Mouse (Mus musculus) spleen, embryonic (tissue): ENCODE measurements around the gene Gfy.
"Not testable (repeated sequence)": the region's sequence is repeated elsewhere in the genome, so short reads cannot be mapped to it uniquely, and the experiment has no call there.

Source experiments
- CTCF ChIA-PET: fragments of 350-600 bp; sonication (Branson Sonifier 250); formaldehyde crosslinking; loops from one replicate; lab custom pipeline; 2022; lab: Charles Lee

The Gfy gene

GRCm38 (mm10) chr7:45153052-45153451 lies 26.3 kb downstream of the Gfy start:
- CTCF ChIA-PET: not testable (repeated sequence)

DNA sequence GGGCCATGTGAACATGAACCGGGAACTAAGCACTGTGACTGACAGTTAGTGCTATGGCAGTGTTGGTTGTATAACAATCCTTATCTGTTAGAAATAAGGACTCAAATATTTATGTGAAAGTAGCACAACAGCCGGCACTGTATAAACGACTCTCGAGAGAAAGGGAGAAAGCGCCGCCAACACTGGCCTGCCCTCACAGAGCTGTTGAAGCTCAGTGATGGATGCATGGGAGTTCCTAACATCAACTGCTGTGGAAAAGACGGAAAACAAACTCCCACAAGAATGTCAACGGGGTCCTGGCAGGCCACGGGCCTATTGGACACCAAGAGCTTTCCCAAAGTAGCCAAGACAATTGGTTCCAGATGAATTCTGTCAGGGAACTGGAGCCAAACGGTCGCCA lies 28.1 kb downstream of the Gfy start:
- CTCF ChIA-PET: no interaction called here

DNA sequence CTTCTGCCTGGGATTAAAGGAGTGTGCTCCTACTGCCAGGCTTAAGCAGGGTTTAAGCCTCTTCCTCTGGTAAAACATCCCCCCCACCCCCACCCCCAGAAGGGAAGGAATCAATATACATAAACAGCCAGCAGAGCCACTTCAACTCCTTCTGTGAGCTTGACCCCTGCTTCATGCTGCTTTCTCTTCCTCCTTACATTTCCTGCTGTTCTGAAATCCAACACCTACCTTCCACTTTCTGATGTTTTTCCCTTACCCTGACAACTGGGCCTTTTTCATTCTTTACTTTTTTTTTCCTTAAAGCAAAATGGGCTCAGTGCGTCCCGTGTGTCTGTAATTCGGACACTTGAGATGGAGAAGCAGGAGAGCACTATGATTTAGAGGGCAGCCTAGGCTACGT lies 29.0 kb downstream of the Gfy start:
- CTCF ChIA-PET: interaction anchor here (0.6 kb wide), 2 partner anchors 12 to 21 kb away, joined by 4 read pairs; no protein-coding TSS in a partner anchor

DNA sequence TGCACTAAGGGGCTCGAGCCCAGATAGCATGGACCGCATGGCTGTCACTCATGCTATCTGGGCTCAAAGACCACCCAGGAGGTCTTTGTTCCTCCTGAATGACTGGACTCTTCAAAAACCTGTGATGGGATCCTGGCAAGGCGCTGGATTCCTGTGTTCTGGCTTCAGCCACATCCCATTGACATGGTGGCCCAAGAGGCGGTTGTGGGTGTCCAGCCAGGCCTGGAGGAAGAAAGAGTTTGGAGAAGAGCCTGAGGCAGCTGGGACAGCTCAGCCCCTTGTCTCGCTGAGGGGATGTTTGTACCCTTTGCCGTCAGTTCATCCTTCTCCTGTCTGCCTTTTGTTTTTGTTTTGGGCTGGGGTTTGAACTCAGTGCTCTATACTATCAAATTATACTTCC lies 29.8 kb downstream of the Gfy start:
- CTCF ChIA-PET: no interaction called here

- CTCF ChIA-PET: no interaction called here
Measured at GRCm38 (mm10) chr7:45148534-45149098, 30.8 kb downstream of the Gfy start.

GRCm38 (mm10) chr7:45147899-45148298 lies 31.5 kb downstream of the Gfy start:
- CTCF ChIA-PET: no interaction called here

DNA sequence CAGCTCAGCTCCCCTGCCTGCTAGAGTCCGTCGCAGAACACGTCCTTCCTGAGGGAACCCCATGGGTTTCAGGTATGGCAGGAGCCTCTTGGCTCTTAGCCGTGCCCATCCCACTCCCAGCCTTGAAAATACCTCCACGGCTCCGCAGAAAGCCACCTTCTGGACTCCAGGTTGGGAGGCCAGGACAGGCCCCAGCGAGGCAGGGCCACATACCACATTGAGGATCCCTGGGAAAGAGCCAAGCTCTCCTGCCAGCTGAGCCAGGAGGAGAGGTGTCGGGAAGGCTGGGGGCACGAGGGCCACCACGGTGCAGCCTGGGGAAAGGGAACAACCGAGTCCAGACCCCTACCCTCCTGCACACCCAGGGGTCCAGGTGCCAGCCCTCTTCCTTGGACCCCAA lies 32.1 kb downstream of the Gfy start:
- CTCF ChIA-PET: no interaction called here

DNA sequence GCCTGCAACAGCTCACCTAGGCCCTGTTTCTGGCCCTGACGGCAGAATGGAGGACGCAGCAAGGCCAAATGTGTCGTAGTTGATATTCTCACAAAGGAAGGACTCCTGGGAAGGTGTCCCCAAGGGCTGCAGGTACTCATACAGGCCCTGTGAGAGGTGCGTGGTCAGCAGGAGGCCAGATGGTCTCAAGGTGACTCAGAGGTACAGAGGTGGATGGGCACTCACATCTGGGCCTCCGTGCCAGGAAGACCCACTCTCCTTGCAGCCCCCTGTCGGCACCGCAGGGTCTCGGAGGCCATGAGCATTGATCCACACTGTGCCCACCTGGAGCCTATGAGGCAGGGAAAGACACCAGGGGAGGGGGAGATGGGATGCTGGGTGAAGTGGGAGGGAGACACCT lies 33.9 kb downstream of the Gfy start:
- CTCF ChIA-PET: no interaction called here

GRCm38 (mm10) chr7:45144368-45145174 lies 34.8 kb downstream of the Gfy start:
- CTCF ChIA-PET: no interaction called here

DNA sequence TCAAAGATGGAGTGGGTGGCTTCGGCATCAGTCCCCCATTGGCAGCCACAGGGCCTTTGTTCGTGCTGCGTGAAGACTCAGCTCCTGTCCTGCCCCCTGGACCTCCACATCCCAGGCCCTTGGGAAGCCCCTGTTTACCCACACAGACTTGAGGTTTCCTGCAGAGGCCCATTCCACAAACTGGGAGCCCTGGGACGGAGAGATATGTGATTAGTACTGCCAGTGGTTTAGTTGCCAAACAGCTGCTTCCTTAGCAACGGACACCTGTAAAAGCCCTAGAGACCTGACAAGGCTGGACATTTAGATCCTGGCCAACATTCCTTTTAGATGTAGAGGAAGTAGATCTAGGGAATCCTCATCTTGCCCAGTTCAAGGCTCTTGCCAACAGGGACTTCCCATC lies 37.5 kb downstream of the Gfy start:
- CTCF ChIA-PET: no interaction called here

DNA sequence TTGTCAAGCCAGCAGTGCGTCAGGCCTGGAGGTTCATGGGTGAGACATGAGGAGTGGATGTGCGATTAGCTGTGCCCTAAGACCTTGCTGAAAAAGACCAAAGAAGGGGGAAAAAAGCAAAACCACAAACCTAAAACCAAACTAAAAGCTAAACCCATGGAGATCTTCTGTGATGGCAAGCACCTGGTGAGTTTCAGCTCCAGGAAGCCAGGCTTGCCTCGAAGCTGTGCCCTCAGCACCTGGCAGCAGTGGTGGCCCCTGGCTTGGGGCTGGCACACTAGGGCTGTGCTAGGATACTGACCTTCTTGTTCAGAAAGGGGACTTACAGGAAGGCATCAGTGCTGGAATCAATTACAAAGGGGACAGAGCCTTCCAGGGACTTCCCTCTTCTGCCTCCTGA lies 38.0 kb downstream of the Gfy start:
- CTCF ChIA-PET: no interaction called here

DNA sequence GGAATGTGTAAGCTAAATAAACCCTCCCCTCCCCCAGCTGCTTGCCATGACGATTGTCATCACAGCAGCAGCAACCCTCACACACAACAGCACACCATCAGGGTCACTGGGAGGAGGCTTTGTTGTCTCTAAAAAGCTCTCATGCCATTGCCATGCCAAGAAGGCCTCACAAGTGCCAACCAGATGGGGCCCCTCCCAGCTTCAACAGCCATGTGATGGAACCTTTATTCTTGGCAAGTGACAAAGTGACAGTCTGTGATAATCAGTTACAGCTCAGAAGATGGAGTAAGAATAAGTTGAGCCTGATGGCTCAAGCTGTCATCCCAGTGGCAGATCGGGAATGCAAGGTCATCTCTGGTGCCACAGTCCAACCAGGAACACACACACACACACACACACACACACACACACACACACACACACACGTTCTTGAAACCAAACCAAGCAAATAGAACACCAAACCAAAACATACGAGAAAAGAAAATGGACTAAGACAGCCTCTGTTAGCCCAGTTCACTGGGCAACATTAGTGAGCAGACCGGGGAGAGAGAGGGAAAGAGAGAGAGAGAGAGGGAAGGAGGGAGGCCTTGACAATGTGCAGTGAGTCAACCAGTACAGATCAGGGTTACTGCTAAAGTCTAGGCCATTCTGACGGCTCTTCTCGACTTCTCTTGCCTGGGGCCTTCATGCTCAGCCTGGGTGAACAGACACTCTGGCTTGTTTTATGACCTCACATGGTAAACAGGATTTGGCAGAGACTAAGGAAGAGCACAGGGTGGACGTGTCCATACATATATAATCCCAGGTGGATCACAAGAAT lies 39.3 kb downstream of the Gfy start:
- CTCF ChIA-PET: interaction anchor here (0.7 kb wide), 2 partner anchors 14 to 112 kb away, joined by 4 read pairs; no protein-coding TSS in a partner anchor

- CTCF ChIA-PET: interaction anchor here (0.5 to 0.7 kb wide), 2 partner anchors 46 to 278 kb away, joined by 3 read pairs; partner anchors contain the start of gene Rcn3
Measured at GRCm38 (mm10) chr7:45138403-45138802, 41.0 kb downstream of the Gfy start.

GRCm38 (mm10) chr7:45137171-45138006 lies 42.0 kb downstream of the Gfy start:
- CTCF ChIA-PET: interaction anchor here (0.5 to 1.5 kb wide), 5 partner anchors 30 to 1253 kb away, joined by 3 to 19 read pairs (median 3); no protein-coding TSS in a partner anchor

GRCm38 (mm10) chr7:45135993-45136567 lies 43.3 kb downstream of the Gfy start, which contains the start of the genes Gm45713 and Flt3l:
TSS of gene Gm45713 (minus strand) at chr7:45136231.
TSS of gene Flt3l (minus strand) at chr7:45136432.
- CTCF ChIA-PET: interaction anchor here (0.7 to 1.5 kb wide), 3 partner anchors 14 to 59 kb away, joined by 3 to 19 read pairs (median 4); no protein-coding TSS in a partner anchor

- CTCF ChIA-PET: no interaction called here
Measured at GRCm38 (mm10) chr7:45135370-45135769, 44.0 kb downstream of the Gfy start.

GRCm38 (mm10) chr7:45134544-45135026 lies 44.8 kb downstream of the Gfy start:
- CTCF ChIA-PET: no interaction called here

GRCm38 (mm10) chr7:45133446-45134159 lies 45.8 kb downstream of the Gfy start:
- CTCF ChIA-PET: interaction anchor here (0.6 kb wide), 2 partner anchors 53 to 216 kb away, joined by 3 to 4 read pairs; no protein-coding TSS in a partner anchor

DNA sequence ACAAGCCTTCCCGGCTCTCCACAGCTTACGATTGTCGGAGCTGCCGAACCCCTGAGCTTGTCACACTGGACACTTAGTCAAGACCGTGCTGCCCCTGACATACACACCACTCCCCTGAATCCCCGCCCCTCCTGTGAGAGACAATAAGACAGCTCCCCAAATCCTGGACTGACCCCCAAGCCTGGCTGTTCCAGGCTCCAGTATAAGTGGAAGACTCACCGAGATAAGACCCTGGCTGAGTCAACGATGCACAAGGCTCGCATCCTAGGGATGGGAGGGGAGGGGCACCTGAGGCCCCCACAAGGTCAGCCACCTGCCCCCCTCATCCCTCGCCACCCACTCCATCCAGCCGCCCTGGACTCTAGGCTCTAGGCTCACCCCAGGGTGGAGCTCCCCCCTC lies 47.5 kb downstream of the Gfy start:
- CTCF ChIA-PET: interaction anchor here (0.7 kb wide), 1 partner anchor 46 kb away, joined by 4 read pairs; no protein-coding TSS in a partner anchor
